Mouse (Mus musculus) heart, embryonic 13.5 days (tissue): ENCODE data around the gene Mapk1. TPM values are rescaled to one million over a fixed set of nuclear protein-coding genes. Genes with fewer than 3 reads are reported as not detected.

Experiments
- ATAC-seq: fragments of 200-750 bp; cut with Nextera tagmentation; 2 replicates; pipeline ENCODE4 v1.8.0; 2017; ENCODE audit warnings: moderate TSS enrichment; ENCODE audit not compliant: insufficient number of reproducible peaks, low FRiP score, low TSS enrichment; ENCODE audit errors: extremely low read depth
- H3K27ac ChIP-seq: fragments of 300-500 bp; sonication (generic); replicated peaks from 2 replicates; pipeline ENCODE4 v1.5.1; 2015; ENCODE audit warnings: moderate library complexity, mild to moderate bottlenecking, inconsistent platforms
- H3K27me3 ChIP-seq: fragments of 300-500 bp; sonication (generic); replicated peaks from 2 replicates; pipeline ENCODE4 v1.6.1; 2015; ENCODE audit warnings: mild to moderate bottlenecking, inconsistent platforms
- H3K36me3 ChIP-seq: fragments of 300-500 bp; sonication (generic); 2 replicates; pipeline ENCODE4 v1.6.1; 2015; ENCODE audit warnings: mild to moderate bottlenecking, inconsistent platforms
- H3K4me1 ChIP-seq: fragments of 300-500 bp; sonication (generic); 2 replicates; pipeline ENCODE4 v1.6.1; 2015; ENCODE audit warnings: inconsistent platforms
- H3K4me2 ChIP-seq: fragments of 300-500 bp; sonication (generic); 2 replicates; pipeline ENCODE4 v1.6.1; 2015; ENCODE audit warnings: inconsistent platforms, mild to moderate bottlenecking, moderate library complexity
- H3K4me3 ChIP-seq: fragments of 300-500 bp; sonication (generic); 2 replicates; pipeline ENCODE4 v1.5.1; 2015; ENCODE audit warnings: moderate library complexity, mild to moderate bottlenecking, inconsistent platforms
- H3K9ac ChIP-seq: fragments of 300-500 bp; sonication (generic); 2 replicates; pipeline ENCODE4 v1.6.1; 2015; ENCODE audit warnings: inconsistent platforms, mild to moderate bottlenecking, moderate library complexity
- H3K9me3 ChIP-seq: fragments of 300-500 bp; sonication (generic); 2 replicates; pipeline ENCODE4 v1.6.1; 2016; ENCODE audit warnings: inconsistent platforms
- WGBS: fragments of 180-500 bp; shearing (Covaris S2); methylation state at CpG from one replicate; pipeline ENCODE4 v1.1.7; 2015; ENCODE audit warnings: mixed read lengths; 5-methylcytosine and 5-hydroxymethylcytosine counted together
- polyA plus RNA-seq: library from polyadenylated mRNA; unstranded; fragments of >200 nt; fragmentation: Nextera tagmentation; extraction: Ambion mirVana; gene quantifications from 2 replicates; pipeline ENCODE4 v1.2.1, GENCODE M21; 2015

Gene Mapk1
- polyA plus RNA-seq, 1 experiment from 2014 or later, result 112 TPM

- 63% methylated on average over 4 of the region's 4 CpGs for WGBS
- peaks cover 17% of the 10 kb centered on the region for H3K4me1 ChIP-seq
- peak overlapping the region; percentile 34 for H3K27ac ChIP-seq
- peak overlapping the region; percentile 38; the same call in 1 of the 2 replicates for H3K9ac ChIP-seq
- no peak for ATAC-seq
- no peak overlapping the region for H3K4me3 ChIP-seq
- H3K27me3 ChIP-seq, result no peaks in the 10 kb centered on the region
- no peak overlapping the region for H3K4me2 ChIP-seq
- H3K9me3 ChIP-seq, result no peaks in the 10 kb centered on the region
- H3K36me3 ChIP-seq, result peaks cover 85% of the 10 kb centered on the region
Measured at GRCm38 (mm10) chr16:17085636-17086035, 102.5 kb downstream of the Mapk1 start.

GRCm38 (mm10) chr16:17086241-17086640 is 103.1 kb downstream of the Mapk1 start:
- no peak overlapping the region for H3K9ac ChIP-seq
- H3K9me3 ChIP-seq, result no peaks in the 10 kb centered on the region
- H3K4me3 ChIP-seq, result no peak overlapping the region
- 70% methylated on average over 3 of the region's 3 CpGs for WGBS
- no peaks in the 10 kb centered on the region for H3K27me3 ChIP-seq
- peaks cover 91% of the 10 kb centered on the region for H3K36me3 ChIP-seq
- peaks cover 17% of the 10 kb centered on the region for H3K4me1 ChIP-seq
- no peak for ATAC-seq
- H3K27ac ChIP-seq, result 0 out of 2 replicates have a peak overlapping the region, but pooled peaks have one; percentile 34
- no peak overlapping the region for H3K4me2 ChIP-seq

GRCm38 (mm10) chr16:17086669-17087193 is 103.5 kb downstream of the Mapk1 start:
- H3K27ac ChIP-seq, result no peak overlapping the region
- H3K4me1 ChIP-seq, result peaks cover 17% of the 10 kb centered on the region
- no peaks in the 10 kb centered on the region for H3K9me3 ChIP-seq
- no peak overlapping the region for H3K4me2 ChIP-seq
- H3K27me3 ChIP-seq, result no peaks in the 10 kb centered on the region
- 77% methylated on average over 13 of the region's 13 CpGs for WGBS
- no peak overlapping the region for H3K9ac ChIP-seq
- peaks cover 95% of the 10 kb centered on the region for H3K36me3 ChIP-seq
- no peak overlapping the region for H3K4me3 ChIP-seq
- no peak for ATAC-seq

DNA sequence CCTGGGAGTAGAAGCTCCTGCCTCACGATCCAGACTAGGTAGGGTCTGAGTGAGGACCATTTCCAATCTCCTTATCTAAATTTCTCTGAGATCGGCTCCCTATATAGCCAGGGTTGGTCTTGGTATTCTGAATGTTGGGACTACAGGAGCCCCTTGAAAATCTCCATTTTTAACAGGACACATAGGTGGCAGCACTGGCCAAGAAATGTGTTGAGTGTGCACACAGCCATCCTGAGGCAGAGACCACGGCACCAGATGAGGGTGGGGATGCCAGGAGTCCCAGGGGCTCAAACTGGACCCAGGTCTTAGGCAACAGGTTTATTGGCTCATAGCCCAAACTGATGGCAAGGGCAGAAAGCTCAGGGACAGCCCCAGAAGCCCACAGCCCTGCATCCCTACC is 105.2 kb downstream of the Mapk1 start:
- WGBS, result 71% methylated on average over 3 of the region's 3 CpGs
- ATAC-seq, result no peak

GRCm38 (mm10) chr16:17096938-17097337 is 113.8 kb downstream of the Mapk1 start:
- 85% methylated on average over 3 of the region's 3 CpGs for WGBS

More for the DNA sequence above, 105.2 kb downstream of the Mapk1 start:
- H3K27me3 ChIP-seq, result no peaks in the 10 kb centered on the region
- no peak overlapping the region for H3K4me3 ChIP-seq
- H3K36me3 ChIP-seq, result peaks cover 99% of the 10 kb centered on the region
- no peak overlapping the region for H3K4me2 ChIP-seq
- no peak overlapping the region for H3K9ac ChIP-seq
- H3K9me3 ChIP-seq, result no peaks in the 10 kb centered on the region
- peaks cover 17% of the 10 kb centered on the region for H3K4me1 ChIP-seq
- no peak overlapping the region for H3K27ac ChIP-seq

More at GRCm38 (mm10) chr16:17096938-17097337, 113.8 kb downstream of the Mapk1 start:
- no peak overlapping the region for H3K4me3 ChIP-seq
- H3K27me3 ChIP-seq, result no peaks in the 10 kb centered on the region
- no peaks in the 10 kb centered on the region for H3K4me1 ChIP-seq
- H3K9me3 ChIP-seq, result no peaks in the 10 kb centered on the region
- no peak overlapping the region for H3K9ac ChIP-seq
- ATAC-seq, result no peak
- H3K27ac ChIP-seq, result no peak overlapping the region
- no peak overlapping the region for H3K4me2 ChIP-seq
- H3K36me3 ChIP-seq, result peaks cover 100% of the 10 kb centered on the region

Other genes starting within 250 kb of the Mapk1 start
- gene Spag6l, start 153.9 kb upstream of the Mapk1 start, polyA plus RNA-seq, result 0.09 and 0.10 TPM in 2 replicates
- gene Igll1, start 119.4 kb upstream of the Mapk1 start, polyA plus RNA-seq, result not detected in 2 replicates
- gene Top3b, start 112.6 kb upstream of the Mapk1 start, polyA plus RNA-seq, result 42.2 and 44.7 TPM in 2 replicates
- 1.1 and 1.5 TPM in 2 replicates for gene Vpreb1, start 112.5 kb upstream of the Mapk1 start, polyA plus RNA-seq
- 26.9 and 27.2 TPM in 2 replicates for gene Ppm1f, start 86.9 kb upstream of the Mapk1 start, polyA plus RNA-seq
- 13.7 and 16.8 TPM in 2 replicates for gene Ypel1, start 86.3 kb downstream of the Mapk1 start, polyA plus RNA-seq
- 99.4 and 109 TPM in 2 replicates for gene Ppil2, start 127.9 kb downstream of the Mapk1 start, polyA plus RNA-seq
- gene 2610318N02Rik, start 141.8 kb downstream of the Mapk1 start, polyA plus RNA-seq, result 29.2 and 30.6 TPM in 2 replicates
- 53.0 and 70.2 TPM in 2 replicates for gene Sdf2l1, start 149.0 kb downstream of the Mapk1 start, polyA plus RNA-seq
- gene Ydjc, start 161.2 kb downstream of the Mapk1 start, polyA plus RNA-seq, result 3.9 and 5.1 TPM in 2 replicates
- 0.23 and 0.27 TPM in 2 replicates for gene Ccdc116, start 163.8 kb downstream of the Mapk1 start, polyA plus RNA-seq
- gene Ube2l3, start 219.3 kb downstream of the Mapk1 start, polyA plus RNA-seq, result 292 and 303 TPM in 2 replicates
- 0.17 and 0.18 TPM in 2 replicates for gene Rimbp3, start 225.2 kb downstream of the Mapk1 start, polyA plus RNA-seq